Mouse (Mus musculus): Measurements from ENCODE around the gene Clec9a.

- TF ChIP-seq CTCF (IDR thresholded peaks at IDR 0.05; ENCODE audit: insufficient read depth, low read depth, low read length) (no peak), POLR2A (IDR thresholded peaks at IDR 0.05; ENCODE audit: insufficient read depth, low read depth, low read length) (no peak)
Observed at GRCm38 (mm10) chr6:129425217-129425616, 16.6 kb downstream of the Clec9a start.
